Mouse (Mus musculus): ENCODE measurements at regions not wholly inside any gene's neighbourhood (a gene's known extent, or its start where the extent isn't known, plus 50 kb on each side); places are given as distances from the start of the nearest gene placed in this dataset.

DNA sequence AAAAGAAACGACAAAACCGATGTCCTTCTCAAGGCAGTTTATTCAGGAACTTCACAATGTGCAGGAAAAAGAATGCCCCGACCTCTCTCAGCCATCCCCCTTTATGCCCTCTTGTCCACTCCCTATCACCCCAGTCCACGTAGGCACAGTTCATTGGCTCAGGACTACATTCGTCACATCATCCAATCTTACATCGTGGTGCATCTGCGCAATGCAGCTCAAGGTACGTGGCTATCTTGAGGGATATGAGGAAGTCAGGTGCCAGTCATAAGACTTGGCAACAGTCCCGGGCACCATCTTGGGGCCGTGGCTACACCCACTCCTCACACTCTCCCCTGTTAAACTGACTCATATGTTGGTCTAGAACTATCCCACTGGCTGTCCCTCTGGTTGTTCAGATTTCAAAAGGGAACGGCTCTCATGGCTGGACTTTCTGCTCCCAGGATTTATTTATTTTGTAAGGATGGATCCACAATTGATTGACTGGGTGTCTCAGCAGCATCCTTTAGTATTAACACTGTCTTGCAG, 87.4 kb upstream of the Olfr1402 start:
- peak; percentile 76 for DNase-seq

DNA sequence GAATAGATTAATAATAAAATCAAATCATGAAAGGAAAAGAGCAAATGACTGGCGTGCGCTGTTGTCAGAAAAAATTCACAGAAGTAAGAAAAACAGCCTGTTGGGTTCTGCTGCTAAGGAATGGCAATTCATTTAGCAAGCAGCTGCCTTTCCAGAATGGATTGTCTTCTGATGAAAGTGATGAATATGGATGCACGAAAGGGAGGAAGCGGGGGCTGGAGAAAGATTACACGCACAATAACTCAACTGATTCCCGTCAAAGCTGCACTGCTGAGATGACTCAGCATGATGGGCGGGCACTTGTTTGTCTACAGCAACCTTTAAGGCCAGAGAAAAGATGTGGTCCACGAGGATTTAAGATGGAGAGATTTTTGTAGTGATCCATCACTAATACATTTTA, 85.4 kb upstream of the Olfr1402 start:
- peak; percentile 64 for DNase-seq

GRCm38 (mm10) chr3:97491904-97492303, 70.1 kb upstream of the Olfr1402 start:
- DNase-seq: peak; percentile 68

- no peak for DNase-seq
Measured at GRCm38 (mm10) chr3:97491208-97491607, 69.4 kb upstream of the Olfr1402 start.

GRCm38 (mm10) chr3:97489336-97489735, 67.5 kb upstream of the Olfr1402 start:
- DNase-seq: peak; percentile 83
